Mouse (Mus musculus): ENCODE data around the gene Mettl24.

GRCm38 (mm10) chr10:40637331-40637730 is 45.8 kb upstream of the Mettl24 start:
- no peak for TF ChIP-seq POLR2AphosphoS5 (IDR thresholded peaks at IDR 0.05; ENCODE audit: borderline replicate concordance, low read depth, low read length)
- no peak for TF ChIP-seq CTCF (IDR thresholded peaks at IDR 0.05 in 2 of 3, conservative IDR thresholded peaks at IDR 0.05 in 1 of 3; ENCODE audit: control insufficient read depth in 1 of 3, insufficient read depth in 1 of 3, low read depth in 2 of 3, low read length in 3 of 3, poor library complexity in 1 of 3, severe bottlenecking in 1 of 3)
- TF ChIP-seq MYC (IDR thresholded peaks at IDR 0.05; ENCODE audit: low read depth, low read length) = no peak
- TF ChIP-seq ZKSCAN1 (IDR thresholded peaks at IDR 0.05; ENCODE audit: low read depth, low read length) = no peak
- TF ChIP-seq CHD2 (IDR thresholded peaks at IDR 0.05; ENCODE audit: low read length) = no peak
- no peak for TF ChIP-seq POLR2A (IDR thresholded peaks at IDR 0.05; ENCODE audit: control insufficient read depth in 1 of 2, insufficient read depth in 1 of 2, low read depth in 1 of 2, low read length in 2 of 2, poor library complexity in 1 of 2)
- no peak for TF ChIP-seq BHLHE40 (IDR thresholded peaks at IDR 0.05; ENCODE audit: borderline replicate concordance, low read depth, low read length)
- no peak for TF ChIP-seq USF2 (IDR thresholded peaks at IDR 0.05; ENCODE audit: borderline replicate concordance in 1 of 2, insufficient read depth in 1 of 2, low read depth in 1 of 2, low read length in 2 of 2)
- no peak for TF ChIP-seq ZMIZ1 (IDR thresholded peaks at IDR 0.05; ENCODE audit: low read depth, low read length)
- TF ChIP-seq E2F4 (IDR thresholded peaks at IDR 0.05; ENCODE audit: borderline replicate concordance, low read depth, low read length) = no peak
- no peak for TF ChIP-seq USF1 (IDR thresholded peaks at IDR 0.05; ENCODE audit: low read depth, low read length)

All from MEL (cell line).